Mouse (Mus musculus): Measurements from ENCODE around the gene Arhgef2. TPM values are rescaled to one million over a fixed set of nuclear protein-coding genes. Genes with fewer than 3 reads are reported as not detected.

Gene Arhgef2
- polyA plus RNA-seq, 2 experiments: 8.9 to 10.1 TPM

DNA sequence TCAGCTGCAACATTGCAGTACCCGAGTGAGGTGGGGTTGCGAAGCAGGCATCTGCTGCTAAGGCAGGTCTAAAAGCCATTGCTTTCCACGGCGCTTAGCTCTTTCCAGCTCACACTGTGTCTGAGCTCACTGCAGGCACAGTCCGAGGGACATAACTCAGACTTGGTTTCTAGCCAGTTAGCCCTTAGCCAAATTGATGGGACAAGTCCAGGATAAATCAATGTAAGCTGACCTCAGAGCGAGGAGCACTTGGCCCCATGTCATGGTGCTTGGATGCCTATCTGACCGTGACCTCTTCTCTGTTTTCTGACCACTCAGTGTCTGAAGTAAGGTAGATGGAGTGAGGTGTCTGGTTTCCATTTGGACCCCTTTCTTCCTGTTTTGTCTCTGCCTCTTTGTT is 41.8 kb upstream of the Arhgef2 start:
- no peak overlapping the region for H3K9ac ChIP-seq (replicated peaks)
- H3K36me3 ChIP-seq (replicated peaks; ENCODE audit: control insufficient read depth, insufficient read depth, low read depth): peaks cover 61% of the 10 kb centered on the region
- H3K4me1 ChIP-seq (replicated peaks; ENCODE audit: control insufficient read depth in 2 of 2, insufficient read depth in 2 of 2, low read length in 1 of 2): peaks cover 0 to 3% of the 10 kb centered on the region in 2 experiments; a peak in 1 of 4 replicates
- no peak overlapping the region for H3K4me3 ChIP-seq (ENCODE audit: insufficient read depth in 1 of 2, low read depth in 2 of 2, low read length in 2 of 2)
- H3K9me3 ChIP-seq (ENCODE audit: control insufficient read depth, low read length): no peaks in the 10 kb centered on the region
- TF ChIP-seq CTCF (IDR thresholded peaks at IDR 0.05; ENCODE audit: low read depth) (no peak), EP300 (IDR thresholded peaks at IDR 0.05; ENCODE audit: low read depth) (no peak)
- ATAC-seq (ENCODE audit: insufficient read depth): no peak
- 82% methylated on average over 7 of the region's 7 CpGs for WGBS (ENCODE audit: insufficient replicate concordance)
- H3K4me2 ChIP-seq (ENCODE audit: low read depth): no peak overlapping the region
- H3K27me3 ChIP-seq (ENCODE audit: control insufficient read depth, insufficient read depth, low read length): no peaks in the 10 kb centered on the region
- DNase-seq (ENCODE audit: low read depth in 3 of 3, low spot score in 3 of 3): no peak
- H3K27ac ChIP-seq: no peak overlapping the region

DNA sequence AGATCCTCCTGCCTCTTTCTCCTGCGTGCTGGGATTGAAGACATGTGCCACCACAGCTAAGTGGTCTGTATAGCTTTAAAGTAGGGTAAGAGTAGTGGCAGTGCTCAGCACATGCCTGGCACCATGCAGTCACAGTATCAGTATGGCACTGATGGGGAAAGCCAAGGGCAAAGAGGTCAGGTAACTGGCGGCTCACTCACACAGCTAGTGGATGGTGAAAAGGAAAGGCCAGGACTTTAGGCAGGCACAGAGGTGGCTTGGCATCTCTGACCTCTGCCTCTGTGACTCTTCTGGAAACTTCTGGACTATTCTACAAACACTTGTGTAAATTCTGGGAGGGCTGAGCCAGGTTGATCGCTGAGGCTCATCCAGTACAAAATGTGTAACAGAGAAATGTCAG is 39.6 kb upstream of the Arhgef2 start:
- no peak for DNase-seq (ENCODE audit: low read depth in 3 of 3, low spot score in 3 of 3)
- Histone ChIP-seq H3K4me1 (replicated peaks; ENCODE audit: control insufficient read depth in 2 of 2, insufficient read depth in 2 of 2, low read length in 1 of 2) (peaks cover 0 to 6% of the 10 kb centered on the region in 2 experiments; a peak in 1 of 4 replicates), H3K27ac (no peak overlapping the region), H3K27me3 (ENCODE audit: control insufficient read depth, insufficient read depth, low read length) (no peaks in the 10 kb centered on the region), H3K4me3 (ENCODE audit: insufficient read depth in 1 of 2, low read depth in 2 of 2, low read length in 2 of 2) (no peak overlapping the region), H3K36me3 (replicated peaks; ENCODE audit: control insufficient read depth, insufficient read depth, low read depth) (peaks cover 47% of the 10 kb centered on the region), H3K9me3 (ENCODE audit: control insufficient read depth, low read length) (no peaks in the 10 kb centered on the region), H3K4me2 (ENCODE audit: low read depth) (no peak overlapping the region), H3K9ac (replicated peaks) (no peak overlapping the region)
- TF ChIP-seq CTCF (IDR thresholded peaks at IDR 0.05; ENCODE audit: low read depth) (no peak), EP300 (IDR thresholded peaks at IDR 0.05; ENCODE audit: low read depth) (no peak)
- WGBS (ENCODE audit: insufficient replicate concordance): 84% methylated on average over 3 of the region's 3 CpGs
- ATAC-seq (ENCODE audit: insufficient read depth): no peak

DNA sequence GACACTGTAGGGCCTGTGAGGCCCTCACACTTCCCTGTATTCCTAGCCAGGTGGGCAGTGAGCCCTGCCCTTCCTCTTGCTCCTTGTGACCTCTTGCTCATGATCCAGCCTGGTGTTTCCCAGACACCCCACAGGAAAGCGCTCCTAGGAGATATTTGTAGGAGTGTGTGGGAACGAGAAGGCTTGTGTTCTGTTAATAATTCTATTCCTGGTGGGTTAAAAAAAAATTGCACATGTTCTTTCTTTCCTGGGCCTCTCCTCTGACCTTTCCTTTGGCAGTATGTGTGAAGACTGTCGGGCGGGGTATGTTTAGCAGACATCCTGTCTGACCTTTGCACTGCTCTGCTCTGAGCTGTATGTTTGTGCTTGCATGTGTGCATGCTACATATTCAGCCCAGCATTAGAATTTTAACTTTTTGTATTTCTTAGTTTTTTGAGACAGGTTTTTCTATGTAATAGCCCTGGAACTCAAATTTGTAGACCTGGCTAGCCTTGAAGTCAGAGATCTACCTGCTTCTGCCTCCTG is 39.2 kb upstream of the Arhgef2 start:
- Histone ChIP-seq H3K4me2 (ENCODE audit: low read depth) (no peak overlapping the region), H3K9ac (replicated peaks) (no peak overlapping the region), H3K27ac (no peak overlapping the region), H3K4me3 (ENCODE audit: insufficient read depth in 1 of 2, low read depth in 2 of 2, low read length in 2 of 2) (no peak overlapping the region), H3K4me1 (replicated peaks; ENCODE audit: control insufficient read depth in 2 of 2, insufficient read depth in 2 of 2, low read length in 1 of 2) (peaks cover 0 to 6% of the 10 kb centered on the region in 2 experiments; a peak in 1 of 4 replicates), H3K27me3 (ENCODE audit: control insufficient read depth, insufficient read depth, low read length) (no peaks in the 10 kb centered on the region), H3K9me3 (ENCODE audit: control insufficient read depth, low read length) (no peaks in the 10 kb centered on the region), H3K36me3 (replicated peaks; ENCODE audit: control insufficient read depth, insufficient read depth, low read depth) (peaks cover 43% of the 10 kb centered on the region)
- no peak for TF ChIP-seq EP300 (IDR thresholded peaks at IDR 0.05; ENCODE audit: low read depth)
- no peak for TF ChIP-seq CTCF (IDR thresholded peaks at IDR 0.05; ENCODE audit: low read depth)
- no peak for DNase-seq (ENCODE audit: low read depth in 3 of 3, low spot score in 3 of 3)
- no peak for ATAC-seq (ENCODE audit: insufficient read depth)
- 78% methylated on average over 4 of the region's 4 CpGs for WGBS (ENCODE audit: insufficient replicate concordance)

DNA sequence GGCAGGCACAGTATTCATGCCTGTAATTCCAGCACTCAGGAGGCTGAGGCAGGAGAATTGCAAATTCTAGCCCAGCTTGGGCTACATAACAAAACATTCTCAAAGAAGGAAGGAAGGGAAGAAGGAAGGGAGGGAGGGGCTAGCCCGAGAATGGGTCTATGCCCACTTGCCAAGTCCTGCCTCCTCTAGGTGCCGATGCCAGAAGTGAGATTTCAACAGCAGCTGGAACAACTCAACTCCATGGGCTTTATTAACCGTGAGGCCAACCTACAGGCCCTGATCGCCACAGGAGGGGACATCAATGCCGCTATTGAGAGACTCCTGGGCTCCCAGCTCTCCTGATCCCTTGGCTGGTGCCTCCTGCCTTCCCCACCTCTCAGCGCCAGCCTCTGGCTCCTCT is 37.9 kb upstream of the Arhgef2 start:
- WGBS (ENCODE audit: insufficient replicate concordance): 81% methylated on average over 6 of the region's 6 CpGs
- Histone ChIP-seq H3K4me1 (replicated peaks; ENCODE audit: control insufficient read depth in 2 of 2, insufficient read depth in 2 of 2, low read length in 1 of 2) (peaks cover 0 to 6% of the 10 kb centered on the region in 2 experiments; a peak in 1 of 4 replicates), H3K4me2 (ENCODE audit: low read depth) (no peak overlapping the region), H3K9me3 (ENCODE audit: control insufficient read depth, low read length) (no peaks in the 10 kb centered on the region), H3K27me3 (ENCODE audit: control insufficient read depth, insufficient read depth, low read length) (no peaks in the 10 kb centered on the region), H3K4me3 (ENCODE audit: insufficient read depth in 1 of 2, low read depth in 2 of 2, low read length in 2 of 2) (no peak overlapping the region), H3K27ac (no peak overlapping the region), H3K36me3 (replicated peaks; ENCODE audit: control insufficient read depth, insufficient read depth, low read depth) (peaks cover 34% of the 10 kb centered on the region), H3K9ac (replicated peaks) (no peak overlapping the region)
- ATAC-seq (ENCODE audit: insufficient read depth): no peak
- TF ChIP-seq CTCF (IDR thresholded peaks at IDR 0.05; ENCODE audit: low read depth): no peak
- no peak for TF ChIP-seq EP300 (IDR thresholded peaks at IDR 0.05; ENCODE audit: low read depth)
- DNase-seq (ENCODE audit: low read depth in 3 of 3, low spot score in 3 of 3): no peak

DNA sequence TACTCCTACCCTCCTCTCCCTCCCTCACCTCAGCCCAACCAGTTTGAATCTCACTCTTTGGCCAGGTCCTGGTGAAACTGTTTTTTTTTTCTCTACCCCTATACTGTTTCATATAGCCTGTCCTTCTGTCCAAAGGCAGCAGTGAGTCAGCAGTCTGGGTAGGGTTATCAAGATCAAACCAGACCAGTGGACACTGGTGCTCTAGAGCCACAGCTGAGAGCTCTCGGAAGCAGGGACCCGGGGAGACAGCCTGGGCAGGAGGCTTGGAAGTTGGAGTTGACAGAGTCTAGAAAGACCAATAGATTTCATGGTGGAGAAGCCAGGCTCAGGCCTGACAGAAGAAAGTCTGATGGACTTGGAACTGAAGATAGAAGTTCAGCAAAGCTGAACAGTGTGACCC is 37.2 kb upstream of the Arhgef2 start:
- no peak overlapping the region for H3K4me2 ChIP-seq (ENCODE audit: low read depth)
- DNase-seq (ENCODE audit: low read depth in 3 of 3, low spot score in 3 of 3) (no peak), ATAC-seq (ENCODE audit: insufficient read depth) (no peak)
- TF ChIP-seq EP300 (IDR thresholded peaks at IDR 0.05; ENCODE audit: low read depth) (no peak), CTCF (IDR thresholded peaks at IDR 0.05; ENCODE audit: low read depth) (no peak)
- no peak overlapping the region for H3K9ac ChIP-seq (replicated peaks)
- no peak overlapping the region; the same call in 1 of the 2 replicates for H3K27ac ChIP-seq
- no peaks in the 10 kb centered on the region for H3K9me3 ChIP-seq (ENCODE audit: control insufficient read depth, low read length)
- 62% methylated on average over 2 of the region's 2 CpGs for WGBS (ENCODE audit: insufficient replicate concordance)
- H3K36me3 ChIP-seq (replicated peaks; ENCODE audit: control insufficient read depth, insufficient read depth, low read depth): peaks cover 29% of the 10 kb centered on the region
- H3K4me1 ChIP-seq (replicated peaks; ENCODE audit: control insufficient read depth in 2 of 2, insufficient read depth in 2 of 2, low read length in 1 of 2): peaks cover 0 to 6% of the 10 kb centered on the region in 2 experiments; a peak in 1 of 4 replicates
- H3K4me3 ChIP-seq (ENCODE audit: insufficient read depth in 1 of 2, low read depth in 2 of 2, low read length in 2 of 2): no peak overlapping the region
- H3K27me3 ChIP-seq (ENCODE audit: control insufficient read depth, insufficient read depth, low read length): no peaks in the 10 kb centered on the region
